ENCODE assay signal across 7 mouse cellular contexts in the genomic region with DNA sequence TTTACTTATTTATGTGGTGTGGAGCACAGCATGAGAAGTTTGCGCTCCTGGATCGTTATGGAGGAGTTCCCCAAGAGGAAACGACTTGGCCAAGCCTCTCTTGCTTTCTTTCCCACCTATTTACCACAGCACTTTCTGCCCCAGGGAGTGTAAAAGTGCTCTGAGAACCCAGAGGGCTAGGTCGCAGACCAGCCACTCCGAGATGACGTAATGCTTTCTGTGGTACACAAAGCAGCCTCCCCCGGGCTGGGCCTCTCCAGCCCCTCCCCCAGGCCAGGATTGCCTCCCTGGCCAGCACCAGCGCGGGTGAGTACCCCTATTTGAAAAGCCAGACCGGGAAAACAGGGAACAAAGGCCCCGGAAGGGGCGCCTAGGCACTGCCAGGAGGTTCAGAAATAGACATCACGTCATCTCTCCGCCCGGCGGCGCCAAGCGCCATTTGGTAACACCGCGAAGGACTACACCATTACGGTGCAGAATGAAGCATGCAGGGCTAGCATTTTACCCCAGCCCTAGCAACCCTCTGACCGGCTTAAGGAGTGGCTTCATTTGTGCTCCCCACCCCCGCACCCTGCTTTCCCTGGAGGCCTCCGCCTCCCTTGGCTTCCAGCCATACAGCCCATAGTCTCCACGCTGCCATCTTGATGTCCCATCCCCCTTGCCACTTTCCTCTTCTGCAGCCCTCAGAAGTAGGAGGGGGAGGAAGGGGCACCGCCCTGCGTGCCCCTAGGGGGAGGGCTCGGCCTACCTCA. TPM values are rescaled to one million over a fixed set of nuclear protein-coding genes. Genes with fewer than 3 reads are reported as not detected.
DNase-seq lines count a peak whose midpoint lies in the region; ATAC-seq lines count a peak whose summit lies in the region.
"Not testable (repeated sequence)": the region's sequence is repeated elsewhere in the genome, so short reads cannot be mapped to it uniquely, and the experiment has no call there.

No protein-coding gene starts in this region.

- ATAC-seq in embryonic facial prominence, embryonic 14.5 days (ENCODE audit: low read depth): peak; percentile 83

- H3K27me3 ChIP-seq in embryonic facial prominence, embryonic 14.5 days (replicated peaks; ENCODE audit: control insufficient read depth, insufficient read depth, low read length); heart, embryonic 10.5 days (ENCODE audit: insufficient read depth, poor library complexity, severe bottlenecking); megakaryocyte, embryonic 14.5 days (replicated peaks): not testable (repeated sequence)

- 2% methylated on average over 7 of the region's 28 CpGs for WGBS in embryonic facial prominence, embryonic 14.5 days
- WGBS in heart, embryonic 10.5 days: 1% methylated on average over 22 of the region's 28 CpGs

- H3K36me3 ChIP-seq in embryonic facial prominence, embryonic 14.5 days (ENCODE audit: control insufficient read depth, insufficient read depth, low read length); heart, embryonic 10.5 days; megakaryocyte, embryonic 14.5 days (replicated peaks; ENCODE audit: low read length): not testable (repeated sequence)

- peak overlapping the region; percentile 34 for H3K4me3 ChIP-seq in embryonic facial prominence, embryonic 14.5 days (ENCODE audit: low read depth, low read length)
- peak overlapping the region; percentile 50 for H3K4me3 ChIP-seq in heart, embryonic 10.5 days
- H3K4me3 ChIP-seq in megakaryocyte, embryonic 14.5 days (replicated peaks): peak overlapping the region; percentile 88

- intact Hi-C loops in left cerebral cortex, postnatal 4 days (cut with DNase I): not testable (repeated sequence)

- H3K27ac ChIP-seq in embryonic facial prominence, embryonic 14.5 days (replicated peaks; ENCODE audit: low read depth, low read length): peak overlapping the region; percentile 67
- peak overlapping the region; percentile 79 for H3K27ac ChIP-seq in heart, embryonic 10.5 days

- H3K4me1 ChIP-seq in embryonic facial prominence, embryonic 14.5 days (ENCODE audit: control insufficient read depth, insufficient read depth, low read length); heart, embryonic 10.5 days; megakaryocyte, embryonic 14.5 days: not testable (repeated sequence)

- peak overlapping the region; percentile 42; the same call in 1 of the 2 replicates for H3K9ac ChIP-seq in embryonic facial prominence, embryonic 14.5 days (ENCODE audit: low read depth, low read length)

- H3K9me3 ChIP-seq in embryonic facial prominence, embryonic 14.5 days (ENCODE audit: control insufficient read depth, low read length); heart, embryonic 10.5 days; megakaryocyte, embryonic 14.5 days: not testable (repeated sequence)

- peak; percentile 34 to 48 for DNase-seq in adrenal gland, postnatal 36 days
- peak; percentile 75 for DNase-seq in embryonic facial prominence, embryonic 14.5 days (ENCODE audit: low spot score)
- not testable (repeated sequence) for DNase-seq in heart, embryonic 10.5 days (ENCODE audit: low spot score)
- DNase-seq in kidney, adult 18-20 months: peak; percentile 42
- peak; percentile 86 for DNase-seq in left cerebral cortex, postnatal 4 days
- DNase-seq in right cerebral cortex, adult 2 months (ENCODE audit: low spot score in 2 of 2): peak; percentile 75 to 84

- peak overlapping the region; percentile 56 for H3K4me2 ChIP-seq in embryonic facial prominence, embryonic 14.5 days (ENCODE audit: low read depth, low read length)

RNA-seq across cellular contexts. Expression of gene Syt11, which starts 3.6 kb away (rescaled TPM):
- total RNA-seq in adrenal gland, postnatal 36 days (2021): 1 to 10 TPM; 6.0 to 9.4 TPM
- 25.8 and 30.9 TPM in 2 replicates for polyA plus RNA-seq in embryonic facial prominence, embryonic 14.5 days (2014; fragmentation: Nextera tagmentation; extraction: Ambion mirVana)
- 11.8 and 15.8 TPM in 2 replicates for polyA plus RNA-seq in heart, embryonic 10.5 days (2016; fragmentation: Nextera tagmentation; extraction: Ambion mirVana)
- 100 to 1,000 TPM; 238 to 268 TPM for total RNA-seq in left cerebral cortex, postnatal 4 days (2021)
- 10.9 and 16.6 TPM in 2 replicates for polyA plus RNA-seq in megakaryocyte, embryonic 14.5 days (2012; ENCODE audit: insufficient read depth, low replicate concordance)

RNA-seq across cellular contexts. Expression of gene Rit1, which starts 54.7 kb away (rescaled TPM):
- 10 to 100 TPM; 49.9 to 58.4 TPM for total RNA-seq in adrenal gland, postnatal 36 days (2021)
- polyA plus RNA-seq in embryonic facial prominence, embryonic 14.5 days (2014; fragmentation: Nextera tagmentation; extraction: Ambion mirVana): 60.9 and 62.9 TPM in 2 replicates
- 40.5 and 42.5 TPM in 2 replicates for polyA plus RNA-seq in heart, embryonic 10.5 days (2016; fragmentation: Nextera tagmentation; extraction: Ambion mirVana)
- 10 to 100 TPM; 45.0 to 46.9 TPM for total RNA-seq in left cerebral cortex, postnatal 4 days (2021)
- polyA plus RNA-seq in megakaryocyte, embryonic 14.5 days (2012; ENCODE audit: insufficient read depth, low replicate concordance): 30.4 and 71.5 TPM in 2 replicates

Comparison
In these comparisons a context has a peak if more than half of its experiments do, and no peak if none do; other contexts are left out.
1. H3K4me3 ChIP-seq: peak in every context shown above with its lines; median percentile 88 in megakaryocyte, embryonic 14.5 days; 50 in heart, embryonic 10.5 days; 34 in embryonic facial prominence, embryonic 14.5 days.